Mouse (Mus musculus) neural tube, embryonic 12.5 days (tissue): ENCODE results near the gene 2410137M14Rik. TPM values are rescaled to one million over a fixed set of nuclear protein-coding genes. Genes with fewer than 3 reads are reported as not detected.
A peak's percentile ranks its signal among the peaks of the same experiment; 100 is the strongest.
"Not testable (repeated sequence)": the region's sequence is repeated elsewhere in the genome, so short reads cannot be mapped to it uniquely, and the experiment has no call there.

ENCODE experiments used
- ATAC-seq: fragments of 200-750 bp; cut with Nextera tagmentation; 2 replicates; pipeline ENCODE4 v1.8.0; 2017; ENCODE audit warnings: low read depth, mild to moderate bottlenecking, moderate TSS enrichment, moderate library complexity; ENCODE audit not compliant: low FRiP score
- H3K27ac ChIP-seq: fragments of 300-500 bp; sonication (generic); 2 replicates; pipeline ENCODE4 v1.5.1; 2016
- H3K27me3 ChIP-seq: fragments of 300-500 bp; sonication (generic); replicated peaks from 2 replicates; pipeline ENCODE4 v1.6.1; 2016; ENCODE audit warnings: mild to moderate bottlenecking
- H3K36me3 ChIP-seq: fragments of 300-500 bp; sonication (generic); 2 replicates; pipeline ENCODE4 v1.6.1; 2016; ENCODE audit warnings: mild to moderate bottlenecking
- H3K4me1 ChIP-seq: fragments of 300-500 bp; sonication (generic); 2 replicates; pipeline ENCODE4 v1.6.1; 2016
- H3K4me2 ChIP-seq: fragments of 300-500 bp; sonication (generic); replicated peaks from 2 replicates; pipeline ENCODE4 v1.6.1; 2016; ENCODE audit warnings: mild to moderate bottlenecking
- H3K4me3 ChIP-seq: fragments of 300-500 bp; sonication (generic); 2 replicates; pipeline ENCODE4 v1.5.1; 2016
- H3K9ac ChIP-seq: fragments of 300-500 bp; sonication (generic); 2 replicates; pipeline ENCODE4 v1.6.1; 2016; ENCODE audit warnings: mild to moderate bottlenecking
- H3K9me3 ChIP-seq: fragments of 300-500 bp; sonication (generic); 2 replicates; pipeline ENCODE4 v1.6.1; 2016; ENCODE audit warnings: mild to moderate bottlenecking
- WGBS: fragments of 180-500 bp; shearing (Covaris S2); methylation state at CpG from one replicate; pipeline ENCODE4 v1.1.7; 2016; 5-methylcytosine and 5-hydroxymethylcytosine counted together
- polyA plus RNA-seq: library from polyadenylated mRNA; unstranded; fragments of >200 nt; fragmentation: Nextera tagmentation; extraction: Ambion mirVana; gene quantifications from 2 replicates; pipeline ENCODE4 v1.2.1, GENCODE M21; 2016

The 2410137M14Rik gene
- polyA plus RNA-seq, 1 experiment from 2014 or later, result not detected

DNA sequence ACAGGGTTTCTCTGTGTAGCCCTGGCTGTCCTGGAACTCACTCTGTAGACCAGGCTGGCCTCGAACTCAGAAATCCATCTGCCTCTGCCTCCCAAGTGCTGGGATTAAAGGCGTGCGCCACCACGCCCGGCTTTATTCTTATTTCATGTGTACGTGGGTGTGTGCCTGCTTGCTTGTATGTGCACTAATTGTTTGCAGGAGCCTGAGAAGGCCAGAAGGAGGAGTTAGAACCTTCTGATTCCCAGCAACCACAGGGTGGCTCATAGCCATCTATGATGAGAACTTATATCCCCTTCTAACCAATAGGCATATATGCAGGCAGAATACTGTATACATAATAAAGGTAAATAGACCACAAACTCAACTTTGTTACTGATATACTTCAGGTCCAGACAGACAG lies 9.6 kb upstream of the 2410137M14Rik start:
- H3K9me3 ChIP-seq, H3K4me3 ChIP-seq, H3K9ac ChIP-seq, H3K27ac ChIP-seq, ATAC-seq, H3K4me1 ChIP-seq, H3K4me2 ChIP-seq, H3K36me3 ChIP-seq: not testable (repeated sequence)
- WGBS, result 91% methylated on average over 6 of the region's 6 CpGs
- peaks cover 26% of the 10 kb centered on the region for H3K27me3 ChIP-seq

DNA sequence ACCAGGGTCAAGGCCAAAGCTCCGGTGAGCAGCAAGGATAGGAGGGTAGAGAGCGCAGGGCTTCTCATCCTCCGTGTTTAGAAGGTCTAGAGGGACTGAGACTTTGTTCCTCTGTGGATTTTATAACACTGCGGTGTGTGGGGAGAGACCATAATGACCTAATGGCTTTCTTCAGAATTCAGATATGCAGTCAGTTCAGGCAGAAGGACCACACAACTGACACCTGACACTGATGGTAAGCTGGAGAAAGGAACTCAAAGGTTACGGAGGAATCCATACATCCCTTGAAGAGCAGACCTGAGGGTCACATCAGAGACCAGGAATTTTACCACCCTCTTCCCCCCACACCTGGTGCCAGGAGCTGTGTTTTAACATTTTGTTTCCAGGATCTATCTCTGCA lies 8.4 kb upstream of the 2410137M14Rik start, which contains the start of gene H2-M5:
Gene H2-M5 (minus strand): TSS at position 101 of the 400 bp plus-strand sequence.
- no peaks in the 10 kb centered on the region; the same call in 1 of the 2 replicates for H3K4me1 ChIP-seq
- peak within 1 kb of the TSS; percentile 43; the same call in 1 of the 2 replicates for H3K4me2 ChIP-seq
- ATAC-seq, result no peak
- H3K27ac ChIP-seq, result no peak within 1 kb of the TSS
- no peaks in the 10 kb centered on the region for H3K36me3 ChIP-seq
- no peak within 1 kb of the TSS for H3K4me3 ChIP-seq
- H3K9ac ChIP-seq, result no peak within 1 kb of the TSS
- peaks cover 26% of the 10 kb centered on the region for H3K27me3 ChIP-seq
- WGBS, result 30% methylated on average over 5 of the region's 5 CpGs
- no peaks in the 10 kb centered on the region for H3K9me3 ChIP-seq

DNA sequence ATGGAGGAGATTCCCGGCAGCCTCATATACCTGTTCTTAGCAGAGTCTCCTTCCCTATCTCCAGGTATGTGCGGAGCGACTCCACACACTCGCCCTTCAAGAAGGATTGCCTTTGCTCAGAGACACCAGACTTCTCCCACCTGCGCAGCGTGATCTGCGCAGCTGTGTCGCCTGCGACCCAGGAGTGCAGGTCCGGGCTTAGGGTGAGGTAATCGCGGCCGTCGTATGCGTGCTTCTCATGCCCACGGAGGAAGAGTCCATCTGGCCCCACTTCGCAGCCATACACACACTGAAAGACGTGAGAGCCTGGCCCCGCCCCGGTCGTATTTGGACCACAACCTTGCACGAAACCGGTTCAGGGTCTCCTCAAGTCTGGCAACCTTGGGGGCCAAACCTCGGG lies 7.4 kb upstream of the 2410137M14Rik start:
- peaks cover 26% of the 10 kb centered on the region for H3K27me3 ChIP-seq
- H3K27ac ChIP-seq, result no peak overlapping the region
- H3K4me1 ChIP-seq, result no peaks in the 10 kb centered on the region; the same call in 1 of the 2 replicates
- H3K4me2 ChIP-seq, result peak overlapping the region; percentile 43; the same call in 1 of the 2 replicates
- ATAC-seq, result no peak
- H3K9ac ChIP-seq, result no peak overlapping the region
- no peaks in the 10 kb centered on the region for H3K36me3 ChIP-seq
- H3K4me3 ChIP-seq, result no peak overlapping the region
- 7% methylated on average over 24 of the region's 24 CpGs for WGBS
- H3K9me3 ChIP-seq, result no peaks in the 10 kb centered on the region

GRCm38 (mm10) chr17:36982253-36983155 lies 1.5 kb upstream of the 2410137M14Rik start:
- Histone ChIP-seq H3K9me3 (no peaks in the 10 kb centered on the region), H3K4me3 (no peak overlapping the region), H3K4me2 (no peak overlapping the region), H3K4me1 (no peaks in the 10 kb centered on the region), H3K27me3 (peaks cover 5% of the 10 kb centered on the region), H3K27ac (no peak overlapping the region), H3K36me3 (no peaks in the 10 kb centered on the region), H3K9ac (no peak overlapping the region)
- ATAC-seq, result no peak
- 31% methylated on average over 5 of the region's 5 CpGs for WGBS

DNA sequence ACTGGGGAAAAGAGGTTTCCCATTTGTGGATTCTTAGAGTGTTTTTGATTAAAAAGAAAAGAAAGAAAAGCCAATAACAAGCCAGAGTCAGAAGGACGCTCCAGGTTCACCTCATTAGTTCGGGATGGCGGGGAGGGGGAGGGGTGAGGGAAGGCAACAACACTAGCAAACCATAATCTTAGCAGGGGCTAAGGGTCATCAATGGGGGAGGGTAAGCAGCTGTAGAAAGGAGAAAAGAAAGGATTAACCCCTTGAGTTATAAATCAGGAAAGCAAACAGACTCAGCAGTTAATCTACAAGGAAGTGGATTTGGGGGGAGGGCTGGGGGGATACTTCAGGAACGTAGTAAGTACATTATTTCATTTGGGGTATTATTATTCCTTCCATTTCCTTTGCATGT lies 808 bp upstream of the 2410137M14Rik start:
- no peak for ATAC-seq
- no peak overlapping the region for H3K9ac ChIP-seq
- no peaks in the 10 kb centered on the region for H3K9me3 ChIP-seq
- H3K27me3 ChIP-seq, result 0 out of 2 replicates have a peak, but pooled peaks cover 2% of the 10 kb centered on the region
- WGBS, result 4% methylated on average over 4 of the region's 4 CpGs
- H3K4me1 ChIP-seq, result no peaks in the 10 kb centered on the region
- no peaks in the 10 kb centered on the region for H3K36me3 ChIP-seq
- H3K27ac ChIP-seq, result no peak overlapping the region
- no peak overlapping the region for H3K4me3 ChIP-seq
- H3K4me2 ChIP-seq, result peak overlapping the region; percentile 27; the same call in 1 of the 2 replicates

DNA sequence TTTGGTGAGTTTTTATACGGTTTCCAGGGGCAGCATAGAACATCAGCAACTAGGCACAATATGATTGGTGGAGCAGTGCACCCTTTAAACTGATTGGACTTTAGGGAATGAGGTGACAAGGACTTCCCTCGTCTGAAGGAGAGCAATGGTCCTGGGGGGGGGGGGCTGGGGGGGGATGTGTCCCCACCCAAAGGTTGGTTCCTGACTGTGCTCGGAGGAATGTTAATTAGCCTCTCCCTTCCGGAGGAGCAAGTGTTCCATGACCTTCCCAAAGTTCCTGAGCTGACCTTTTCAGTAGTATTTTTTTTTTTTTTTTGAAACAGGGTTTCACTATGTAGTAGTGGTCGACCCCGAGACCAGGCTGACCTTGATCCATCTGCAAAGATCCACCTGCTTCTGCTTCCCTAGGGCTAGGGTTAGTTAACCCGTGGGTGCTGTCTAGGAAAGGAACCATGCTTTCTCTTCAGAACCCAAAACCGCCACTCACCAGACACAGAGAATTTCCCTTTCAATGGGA lies 7.7 kb downstream of the 2410137M14Rik start:
- Histone ChIP-seq H3K4me3 (no peak overlapping the region), H3K4me2 (no peak overlapping the region), H3K4me1 (no peaks in the 10 kb centered on the region), H3K9me3 (no peaks in the 10 kb centered on the region), H3K9ac (no peak overlapping the region), H3K27me3 (no peaks in the 10 kb centered on the region), H3K27ac (no peak overlapping the region), H3K36me3 (no peaks in the 10 kb centered on the region)
- WGBS, result 83% methylated on average over 8 of the region's 8 CpGs
- ATAC-seq, result no peak

GRCm38 (mm10) chr17:36972791-36973190 lies 8.2 kb downstream of the 2410137M14Rik start:
- ATAC-seq, result no peak
- 88% methylated on average over 3 of the region's 3 CpGs for WGBS

GRCm38 (mm10) chr17:36971172-36971850 lies 9.7 kb downstream of the 2410137M14Rik start:
- WGBS, result 89% methylated on average over 6 of the region's 6 CpGs
- ATAC-seq, result no peak
- Histone ChIP-seq H3K27ac (no peak overlapping the region), H3K9ac (no peak overlapping the region), H3K4me1 (no peaks in the 10 kb centered on the region), H3K36me3 (no peaks in the 10 kb centered on the region), H3K4me3 (no peak overlapping the region), H3K9me3 (no peaks in the 10 kb centered on the region), H3K27me3 (no peaks in the 10 kb centered on the region), H3K4me2 (no peak overlapping the region)

More at GRCm38 (mm10) chr17:36972791-36973190, 8.2 kb downstream of the 2410137M14Rik start:
- no peaks in the 10 kb centered on the region for H3K36me3 ChIP-seq
- H3K4me1 ChIP-seq, result no peaks in the 10 kb centered on the region
- H3K9me3 ChIP-seq, result no peaks in the 10 kb centered on the region
- H3K4me2 ChIP-seq, result no peak overlapping the region
- H3K27ac ChIP-seq, result no peak overlapping the region
- H3K4me3 ChIP-seq, result no peak overlapping the region
- no peaks in the 10 kb centered on the region for H3K27me3 ChIP-seq
- H3K9ac ChIP-seq, result no peak overlapping the region

- no peak for ATAC-seq
- Histone ChIP-seq H3K27ac (no peak overlapping the region), H3K27me3 (no peaks in the 10 kb centered on the region), H3K4me2 (no peak overlapping the region), H3K9ac (no peak overlapping the region), H3K4me3 (no peak overlapping the region), H3K9me3 (no peaks in the 10 kb centered on the region), H3K4me1 (no peaks in the 10 kb centered on the region), H3K36me3 (no peaks in the 10 kb centered on the region)
- WGBS, result 90% methylated on average over 14 of the region's 14 CpGs
Measured at GRCm38 (mm10) chr17:36970316-36970890, 10.6 kb downstream of the 2410137M14Rik start.

GRCm38 (mm10) chr17:36966875-36967274 lies 14.2 kb downstream of the 2410137M14Rik start:
- no peaks in the 10 kb centered on the region for H3K27me3 ChIP-seq
- H3K9me3 ChIP-seq, result no peaks in the 10 kb centered on the region
- no peaks in the 10 kb centered on the region for H3K4me1 ChIP-seq
- no peak overlapping the region for H3K4me2 ChIP-seq
- H3K4me3 ChIP-seq, result no peak overlapping the region
- WGBS, result 81% methylated on average over 1 of the region's 1 CpGs
- no peak overlapping the region for H3K9ac ChIP-seq
- no peak for ATAC-seq
- no peak overlapping the region for H3K27ac ChIP-seq
- no peaks in the 10 kb centered on the region for H3K36me3 ChIP-seq

- WGBS, result 75% methylated on average over 1 of the region's 1 CpGs
Measured at GRCm38 (mm10) chr17:36961125-36961524, 19.9 kb downstream of the 2410137M14Rik start.

DNA sequence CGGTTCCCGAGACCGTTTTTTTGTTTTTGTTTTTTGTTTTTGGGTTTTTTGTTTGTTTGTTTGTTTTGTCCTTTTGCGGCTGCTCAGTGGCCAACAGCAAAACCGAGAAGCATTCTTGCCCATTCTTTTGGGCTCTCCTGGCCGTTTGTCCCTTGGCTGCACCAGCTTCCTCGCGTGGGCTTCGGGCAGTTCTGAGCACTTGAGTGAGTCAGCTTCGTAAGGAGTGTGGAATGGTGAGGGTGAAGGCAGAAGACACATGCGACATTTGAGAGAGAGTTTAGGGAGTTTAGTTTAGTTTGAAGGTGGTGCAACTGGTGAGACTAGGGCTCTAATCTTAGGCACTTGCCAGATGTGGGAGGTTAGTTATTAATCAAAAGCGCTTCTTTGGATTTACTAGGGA lies 22.2 kb downstream of the 2410137M14Rik start:
- Histone ChIP-seq H3K9me3 (no peaks in the 10 kb centered on the region), H3K36me3 (peaks cover 7% of the 10 kb centered on the region; the same call in 1 of the 2 replicates), H3K4me3 (peak overlapping the region; percentile 61), H3K27me3 (no peaks in the 10 kb centered on the region), H3K4me1 (peaks cover 11% of the 10 kb centered on the region), H3K4me2 (peak overlapping the region; percentile 84), H3K27ac (no peak overlapping the region), H3K9ac (peak overlapping the region; percentile 77)
- WGBS, result 10% methylated on average over 12 of the region's 12 CpGs
- ATAC-seq, result peak; percentile 21; the same call in 1 of the 2 replicates

More at GRCm38 (mm10) chr17:36961125-36961524, 19.9 kb downstream of the 2410137M14Rik start:
- peaks cover 11% of the 10 kb centered on the region for H3K4me1 ChIP-seq
- no peaks in the 10 kb centered on the region for H3K9me3 ChIP-seq
- H3K27ac ChIP-seq, result no peak overlapping the region
- no peak for ATAC-seq
- H3K36me3 ChIP-seq, result no peaks in the 10 kb centered on the region
- no peak overlapping the region for H3K9ac ChIP-seq
- H3K27me3 ChIP-seq, result no peaks in the 10 kb centered on the region
- H3K4me2 ChIP-seq, result no peak overlapping the region
- no peak overlapping the region for H3K4me3 ChIP-seq
